Mouse (Mus musculus): Measurements from ENCODE around the gene Nck1.
A peak's percentile ranks its signal among the peaks of the same experiment; 100 is the strongest.

Gene Nck1

GRCm38 (mm10) chr9:100468151-100468550 is 77.8 kb downstream of the Nck1 start:
- DNase-seq = peak; percentile 59

- peak; percentile 94 for DNase-seq
These were observed 78.3 kb downstream of the Nck1 start for GRCm38 (mm10) chr9:100467653-100468052.

GRCm38 (mm10) chr9:100466743-100467142 is 79.2 kb downstream of the Nck1 start:
- DNase-seq = peak; percentile 98

- peak; percentile 89 for DNase-seq
These were observed 79.9 kb downstream of the Nck1 start for GRCm38 (mm10) chr9:100465988-100466387.

- peak; percentile 71 for DNase-seq
These were observed 80.6 kb downstream of the Nck1 start for GRCm38 (mm10) chr9:100465380-100465779.

GRCm38 (mm10) chr9:100463771-100464170 is 82.2 kb downstream of the Nck1 start:
- no peak for DNase-seq

GRCm38 (mm10) chr9:100462098-100462497 is 83.8 kb downstream of the Nck1 start:
- no peak for DNase-seq

GRCm38 (mm10) chr9:100461671-100462070 is 84.3 kb downstream of the Nck1 start:
- peak; percentile 89 for DNase-seq

GRCm38 (mm10) chr9:100460203-100460602 is 85.7 kb downstream of the Nck1 start:
- DNase-seq = no peak

- peak; percentile 19 for DNase-seq
These were observed 87.8 kb downstream of the Nck1 start for GRCm38 (mm10) chr9:100457971-100458681.

GRCm38 (mm10) chr9:100454664-100454993 is 91.3 kb downstream of the Nck1 start:
- no peak for DNase-seq

- DNase-seq = peak; percentile 93
These were observed 91.8 kb downstream of the Nck1 start for GRCm38 (mm10) chr9:100453944-100454663.

- DNase-seq = peak; percentile 22
These were observed 93.5 kb downstream of the Nck1 start for GRCm38 (mm10) chr9:100452432-100452831.

- DNase-seq = peak; percentile 82
These were observed 99.8 kb downstream of the Nck1 start for GRCm38 (mm10) chr9:100446059-100446686.
